Mouse (Mus musculus) liver, embryonic 11.5 days (tissue): Measurements from ENCODE around the gene Phgr1. TPM values are rescaled to one million over a fixed set of nuclear protein-coding genes. Genes with fewer than 3 reads are reported as not detected.

Source experiments
- ATAC-seq: fragments of 200-750 bp; cut with Nextera tagmentation; replicated peaks from 2 replicates; pipeline ENCODE4 v1.8.0; 2017; ENCODE audit warnings: moderate number of reproducible peaks, mild to moderate bottlenecking, moderate TSS enrichment, moderate library complexity; ENCODE audit not compliant: low FRiP score
- DNase-seq: peaks from one replicate; pipeline ENCODE4 v3.0.0-alpha.2; 2017; ENCODE audit warnings: low spot score
- H3K27ac ChIP-seq: fragments of 300-500 bp; sonication (generic); 2 replicates; pipeline ENCODE4 v1.5.1; 2014; ENCODE audit warnings: mild to moderate bottlenecking, low read depth, low read length, control low read depth
- H3K27me3 ChIP-seq: fragments of 300-500 bp; sonication (generic); replicated peaks from 2 replicates; pipeline ENCODE4 v1.6.1; 2014; ENCODE audit warnings: low read length, mixed read lengths; ENCODE audit not compliant: control insufficient read depth, insufficient read depth
- H3K36me3 ChIP-seq: fragments of 300-500 bp; sonication (generic); 2 replicates; pipeline ENCODE4 v1.6.1; 2014; ENCODE audit warnings: mild to moderate bottlenecking, low read length, moderate library complexity, mixed read lengths; ENCODE audit not compliant: control insufficient read depth, insufficient read depth
- H3K4me1 ChIP-seq: fragments of 300-500 bp; sonication (generic); replicated peaks from 2 replicates; pipeline ENCODE4 v1.6.1; 2014; ENCODE audit warnings: low read length, mixed read lengths; ENCODE audit not compliant: control insufficient read depth, insufficient read depth
- H3K4me2 ChIP-seq: fragments of 300-500 bp; sonication (generic); 2 replicates; pipeline ENCODE4 v1.6.1; 2014; ENCODE audit warnings: mild to moderate bottlenecking, control low read depth, moderate library complexity
- H3K4me3 ChIP-seq: fragments of 300-500 bp; sonication (generic); 2 replicates; pipeline ENCODE4 v1.5.1; 2014; ENCODE audit warnings: low read depth, low read length, control low read depth
- H3K9ac ChIP-seq: fragments of 300-500 bp; sonication (generic); 2 replicates; pipeline ENCODE4 v1.6.1; 2014; ENCODE audit warnings: low read depth, low read length, control low read depth
- H3K9me3 ChIP-seq: fragments of 300-500 bp; sonication (generic); 2 replicates; pipeline ENCODE4 v1.6.1; 2016; ENCODE audit warnings: low read length, inconsistent platforms, mixed read lengths; ENCODE audit not compliant: control insufficient read depth
- WGBS: fragments of 180-500 bp; shearing (Covaris S2); extraction: QIAGEN DNeasy Blood & Tissue Kit; methylation state at CpG from one replicate; pipeline ENCODE4 v1.1.7; 2014; 5-methylcytosine and 5-hydroxymethylcytosine counted together
- polyA plus RNA-seq: library from polyadenylated mRNA; unstranded; fragments of >200 nt; fragmentation: Nextera tagmentation; extraction: Ambion mirVana; gene quantifications from 2 replicates; pipeline ENCODE4 v1.2.1, GENCODE M21; 2014

The Phgr1 gene
- not detected in 2 replicates for polyA plus RNA-seq

DNA sequence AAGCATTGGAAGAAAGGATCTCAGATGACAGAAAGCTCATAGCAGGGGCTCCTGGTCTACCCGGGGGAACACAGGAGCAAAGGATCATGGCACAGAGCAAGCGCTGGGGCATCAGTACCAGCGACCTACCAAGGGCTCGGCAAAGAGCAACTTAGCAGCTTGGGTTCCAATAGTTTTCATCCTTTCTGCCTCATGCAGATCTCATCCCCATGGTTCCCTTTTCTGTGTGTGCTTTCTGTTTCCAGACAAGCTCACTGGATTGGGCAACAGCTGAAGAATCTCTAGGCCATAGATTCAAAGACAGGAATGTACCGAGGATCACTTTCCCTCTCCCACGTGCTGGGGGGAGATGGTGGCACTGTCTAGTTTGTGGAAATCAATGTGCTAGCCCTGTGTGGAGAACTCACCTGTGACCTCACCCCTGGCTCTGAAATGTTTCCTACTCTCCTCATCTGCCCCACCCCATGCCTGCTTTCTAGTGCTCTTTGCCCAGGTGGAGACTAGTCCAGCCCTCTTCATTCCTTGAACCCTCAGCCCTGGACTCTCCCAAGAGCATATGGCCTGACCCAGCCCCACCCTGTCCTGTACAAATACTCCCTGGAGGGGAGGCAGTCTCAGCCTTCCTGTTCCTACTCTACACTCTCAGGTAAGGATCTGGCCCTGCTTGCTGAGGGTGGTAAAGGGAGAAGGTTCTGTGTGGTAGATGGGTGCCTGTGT is at the start of gene Phgr1:
Phgr1 (plus strand) TSS at position 612 of the 717 bp plus-strand sequence.
- H3K9me3 ChIP-seq = no peaks in the 10 kb centered on the region
- H3K27me3 ChIP-seq = no peaks in the 10 kb centered on the region
- H3K9ac ChIP-seq = no peak within 1 kb of the TSS
- ATAC-seq (no peak), DNase-seq (no peak)
- no peak within 1 kb of the TSS for H3K4me3 ChIP-seq
- H3K36me3 ChIP-seq = no peaks in the 10 kb centered on the region
- WGBS = 75% methylated on average over 6 of the region's 6 CpGs
- H3K27ac ChIP-seq = no peak within 1 kb of the TSS
- no peak within 1 kb of the TSS for H3K4me2 ChIP-seq
- H3K4me1 ChIP-seq = no peaks in the 10 kb centered on the region

GRCm38 (mm10) chr2:118723693-118724486 is 48.7 kb upstream of the Phgr1 start:
- 47% methylated on average over 15 of the region's 15 CpGs for WGBS
- Histone ChIP-seq H3K36me3 (no peaks in the 10 kb centered on the region), H3K4me1 (peaks cover 18% of the 10 kb centered on the region), H3K27ac (no peak overlapping the region), H3K9me3 (no peaks in the 10 kb centered on the region), H3K27me3 (peaks cover 2% of the 10 kb centered on the region), H3K4me2 (0 out of 2 replicates have a peak overlapping the region, but pooled peaks have one; percentile 4), H3K4me3 (no peak overlapping the region), H3K9ac (no peak overlapping the region)
- DNase-seq (no peak), ATAC-seq (peak; percentile 71)

- 81% methylated on average over 4 of the region's 4 CpGs for WGBS
- Histone ChIP-seq H3K9ac (no peak overlapping the region), H3K4me3 (no peak overlapping the region), H3K4me2 (no peak overlapping the region), H3K36me3 (no peaks in the 10 kb centered on the region), H3K27ac (no peak overlapping the region), H3K4me1 (peaks cover 24% of the 10 kb centered on the region), H3K9me3 (no peaks in the 10 kb centered on the region), H3K27me3 (peaks cover 2% of the 10 kb centered on the region)
- no peak for ATAC-seq
- no peak for DNase-seq
These were observed 47.1 kb upstream of the Phgr1 start for GRCm38 (mm10) chr2:118725511-118725910.

GRCm38 (mm10) chr2:118726873-118727272 is 45.7 kb upstream of the Phgr1 start:
- Histone ChIP-seq H3K36me3 (no peaks in the 10 kb centered on the region), H3K4me3 (peak overlapping the region; percentile 30; the same call in 1 of the 2 replicates), H3K9me3 (no peaks in the 10 kb centered on the region), H3K4me1 (peaks cover 24% of the 10 kb centered on the region), H3K27ac (no peak overlapping the region), H3K4me2 (peak overlapping the region; percentile 42), H3K9ac (no peak overlapping the region), H3K27me3 (peaks cover 2% of the 10 kb centered on the region)
- ATAC-seq = no peak
- DNase-seq = no peak
- WGBS = 88% methylated on average over 2 of the region's 2 CpGs

GRCm38 (mm10) chr2:118727911-118728310 is 44.7 kb upstream of the Phgr1 start:
- no peaks in the 10 kb centered on the region for H3K9me3 ChIP-seq
- peak overlapping the region; percentile 42 for H3K4me2 ChIP-seq
- H3K36me3 ChIP-seq = no peaks in the 10 kb centered on the region
- peaks cover 2% of the 10 kb centered on the region for H3K27me3 ChIP-seq
- H3K4me1 ChIP-seq = peaks cover 21% of the 10 kb centered on the region
- DNase-seq (no peak), ATAC-seq (no peak)
- peak overlapping the region; percentile 53; the same call in 1 of the 2 replicates for H3K27ac ChIP-seq
- peak overlapping the region; percentile 13; the same call in 1 of the 2 replicates for H3K9ac ChIP-seq
- peak overlapping the region; percentile 30 for H3K4me3 ChIP-seq
- WGBS = 6% methylated on average over 9 of the region's 9 CpGs

- ATAC-seq (peak; percentile 32; the same call in 1 of the 2 replicates), DNase-seq (no peak)
- no peaks in the 10 kb centered on the region for H3K36me3 ChIP-seq
- 6% methylated on average over 7 of the region's 7 CpGs for WGBS
- peaks cover 21% of the 10 kb centered on the region for H3K4me1 ChIP-seq
- peak within 1 kb of the TSS; percentile 30 for H3K4me3 ChIP-seq
- peak within 1 kb of the TSS; percentile 56; the same call in 1 of the 2 replicates for H3K27ac ChIP-seq
- H3K4me2 ChIP-seq = peak within 1 kb of the TSS; percentile 42
- H3K9ac ChIP-seq = peak within 1 kb of the TSS; percentile 20
- H3K9me3 ChIP-seq = no peaks in the 10 kb centered on the region
- H3K27me3 ChIP-seq = peaks cover 2% of the 10 kb centered on the region
These were observed 44.2 kb upstream of the Phgr1 start, which contains the start of gene Plcb2 for GRCm38 (mm10) chr2:118728337-118728736. TSS of gene Plcb2 (minus strand) at chr2:118728438.

- Histone ChIP-seq H3K4me1 (peaks cover 19% of the 10 kb centered on the region), H3K27me3 (peaks cover 5% of the 10 kb centered on the region), H3K9me3 (no peaks in the 10 kb centered on the region), H3K4me2 (no peak overlapping the region; the same call in 1 of the 2 replicates), H3K4me3 (no peak overlapping the region), H3K36me3 (no peaks in the 10 kb centered on the region), H3K27ac (peak overlapping the region; percentile 56; the same call in 1 of the 2 replicates), H3K9ac (0 out of 2 replicates have a peak overlapping the region, but pooled peaks have one; percentile 20)
- no peak for DNase-seq
- 0 out of 2 replicates have a peak, but pooled peaks have one; percentile 17 for ATAC-seq
- WGBS = 22% methylated on average over 4 of the region's 4 CpGs
These were observed 43.4 kb upstream of the Phgr1 start for GRCm38 (mm10) chr2:118729194-118729593.

DNA sequence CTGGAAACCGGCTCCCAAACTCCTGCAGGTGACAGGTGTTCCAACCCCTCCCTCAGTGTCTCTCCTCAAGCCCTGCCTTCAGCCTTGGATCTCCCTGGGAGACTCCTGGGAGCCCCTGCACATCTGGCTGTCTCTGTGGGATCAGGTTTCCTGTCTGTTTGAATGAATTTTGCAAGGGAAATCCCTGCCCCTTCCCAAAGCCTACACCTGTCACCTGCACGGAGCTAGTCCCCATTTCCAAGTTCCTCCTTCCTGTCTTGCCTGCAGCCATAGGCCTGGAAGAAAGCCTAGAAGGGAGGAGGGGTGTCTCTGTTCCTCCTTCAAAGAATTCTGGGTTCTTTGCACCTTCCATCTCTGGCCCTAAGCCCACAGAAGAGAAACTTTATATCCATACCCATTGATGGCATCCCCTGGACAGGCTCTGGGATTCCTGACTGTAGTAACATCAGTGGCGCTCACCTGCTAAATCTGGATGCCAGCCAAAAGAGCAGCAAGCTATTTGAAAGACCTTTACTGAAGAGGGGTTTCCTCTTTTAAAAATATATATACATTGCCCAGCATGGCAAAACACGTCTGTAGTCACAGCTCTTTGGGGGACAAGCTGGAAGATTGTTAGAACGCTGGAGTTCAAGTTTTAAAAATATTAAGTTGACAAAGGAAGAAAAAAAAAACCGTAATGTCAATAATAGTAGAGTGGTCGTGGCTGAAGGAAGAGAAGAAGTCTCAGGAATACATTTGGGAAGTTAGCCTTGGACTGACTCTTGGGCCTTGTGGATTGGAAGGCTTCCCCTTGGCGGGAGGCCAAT is 42.5 kb upstream of the Phgr1 start:
- Histone ChIP-seq H3K36me3 (no peaks in the 10 kb centered on the region), H3K27ac (no peak overlapping the region), H3K27me3 (peaks cover 3% of the 10 kb centered on the region)

More for the DNA sequence above, 42.5 kb upstream of the Phgr1 start:
- no peak for DNase-seq
- Histone ChIP-seq H3K9ac (no peak overlapping the region), H3K4me3 (no peak overlapping the region), H3K9me3 (no peaks in the 10 kb centered on the region), H3K4me1 (peaks cover 16% of the 10 kb centered on the region), H3K4me2 (no peak overlapping the region)
- ATAC-seq = no peak
- WGBS = 28% methylated on average over 8 of the region's 8 CpGs
